Mouse (Mus musculus) megakaryocyte-erythroid progenitor cell, adult 5-6 weeks (primary cell): ENCODE measurements at regions not wholly inside any gene's neighbourhood (a gene's known extent, or its start where the extent isn't known, plus 50 kb on each side); places are given as distances from the start of the nearest gene placed in this dataset.
A peak's percentile ranks its signal among the peaks of the same experiment; 100 is the strongest.

ENCODE experiments used
- ATAC-seq: replicated peaks from 2 replicates; pipeline ENCODE4 v1.8.0; 2016; ENCODE audit warnings: mild to moderate bottlenecking, inconsistent platforms; ENCODE audit not compliant: severe bottlenecking, poor library complexity, low FRiP score, low TSS enrichment

- ATAC-seq, result no peak
These were observed 139.2 kb upstream of the Klf14 start for GRCm38 (mm10) chr6:31098106-31098505.

GRCm38 (mm10) chr6:31100084-31100579 lies 141.3 kb upstream of the Klf14 start:
- ATAC-seq, result no peak

GRCm38 (mm10) chr6:31100749-31101148 lies 141.9 kb upstream of the Klf14 start:
- ATAC-seq, result peak; percentile 68

GRCm38 (mm10) chr6:31106144-31106836 lies 147.4 kb upstream of the Klf14 start:
- no peak for ATAC-seq

GRCm38 (mm10) chr6:31106856-31107359 lies 148.0 kb upstream of the Klf14 start:
- ATAC-seq, result no peak

GRCm38 (mm10) chr6:31107360-31107759 lies 148.5 kb upstream of the Klf14 start:
- no peak for ATAC-seq

- ATAC-seq, result 0 out of 2 replicates have a peak, but pooled peaks have one; percentile 30
These were observed 149.2 kb upstream of the Klf14 start for GRCm38 (mm10) chr6:31107916-31108685.

GRCm38 (mm10) chr6:31109604-31110003 lies 150.7 kb upstream of the Klf14 start:
- no peak for ATAC-seq

GRCm38 (mm10) chr6:31112293-31113077 lies 153.6 kb upstream of the Klf14 start:
- peak; percentile 61 for ATAC-seq

GRCm38 (mm10) chr6:31113558-31114326 lies 154.9 kb upstream of the Klf14 start:
- ATAC-seq, result peak; percentile 36

GRCm38 (mm10) chr6:31114336-31115335 lies 155.8 kb upstream of the Klf14 start:
- peak; percentile 41 for ATAC-seq

- ATAC-seq, result no peak
These were observed 156.7 kb upstream of the Klf14 start for GRCm38 (mm10) chr6:31115566-31115965.

GRCm38 (mm10) chr6:31116365-31116764 lies 157.5 kb upstream of the Klf14 start:
- no peak for ATAC-seq

- ATAC-seq, result no peak
These were observed 158.8 kb upstream of the Klf14 start for GRCm38 (mm10) chr6:31117666-31118065.

GRCm38 (mm10) chr6:31121008-31121407 lies 162.1 kb upstream of the Klf14 start:
- ATAC-seq, result no peak

GRCm38 (mm10) chr6:31122895-31123294 lies 164.0 kb upstream of the Klf14 start:
- ATAC-seq, result no peak

- no peak for ATAC-seq
These were observed 164.6 kb upstream of the Klf14 start for GRCm38 (mm10) chr6:31123342-31123990.
